Mouse (Mus musculus) liver, adult 2 months (tissue): ENCODE measurements around the gene Cdk1. TPM values are rescaled to one million over a fixed set of nuclear protein-coding genes. Genes with fewer than 3 reads are reported as not detected.
A peak's percentile ranks its signal among the peaks of the same experiment; 100 is the strongest.

Experiments
- DNase-seq: peaks from one replicate; pipeline ENCODE4 v3.0.0-alpha.2; 2011; ENCODE audit warnings: low read depth, low spot score; ENCODE audit errors: extremely low read depth
- H3K27ac ChIP-seq: fragments of 200-500 bp; replicated peaks from 2 replicates; pipeline ENCODE4 v1.5.1; 2012; ENCODE audit warnings: low read depth, mild to moderate bottlenecking, control low read depth, inconsistent platforms, low read length; ENCODE audit not compliant: insufficient read depth
- H3K27me3 ChIP-seq: fragments of 200-500 bp; 2 replicates; pipeline ENCODE4 v1.6.1; 2012; ENCODE audit warnings: mild to moderate bottlenecking, moderate library complexity, low read length, inconsistent platforms; ENCODE audit not compliant: control insufficient read depth, insufficient read depth
- H3K36me3 ChIP-seq: fragments of 200-500 bp; 2 replicates; pipeline ENCODE4 v1.6.1; 2012; ENCODE audit warnings: low read length, inconsistent platforms; ENCODE audit not compliant: control insufficient read depth, insufficient read depth
- H3K4me1 ChIP-seq: fragments of 200-500 bp; 2 replicates; pipeline ENCODE4 v1.6.1; 2011; ENCODE audit warnings: low read length; ENCODE audit not compliant: control insufficient read depth, insufficient read depth
- H3K4me3 ChIP-seq: fragments of 200-500 bp; 2 replicates; pipeline ENCODE4 v1.5.1; 2011; ENCODE audit warnings: low read depth, mild to moderate bottlenecking, control low read depth, low read length, moderate library complexity; ENCODE audit not compliant: insufficient read depth
- H3K79me2 ChIP-seq: fragments of 200-500 bp; 2 replicates; pipeline ENCODE4 v1.6.1; 2012; ENCODE audit warnings: inconsistent platforms, mild to moderate bottlenecking, low read length, moderate library complexity; ENCODE audit not compliant: control insufficient read depth, insufficient read depth
- H3K9ac ChIP-seq: fragments of 200-500 bp; 2 replicates; pipeline ENCODE4 v1.6.1; 2012; ENCODE audit warnings: low read depth, mild to moderate bottlenecking, control low read depth, inconsistent platforms, low read length
- CTCF ChIP-seq: fragments of 200-500 bp; IDR thresholded peaks from 2 replicates; pipeline ENCODE4 v1.5.1; 2011; ENCODE audit warnings: low read depth, low read length, control low read depth
- POLR2A ChIP-seq: fragments of 200-500 bp; IDR thresholded peaks from 2 replicates; pipeline ENCODE4 v1.6.1; 2011; ENCODE audit warnings: low read length, control low read depth; ENCODE audit not compliant: insufficient read depth; ENCODE audit errors: extremely low read depth
- WGBS: fragments of 180-500 bp; shearing (Covaris S2); methylation state at CpG from one replicate; pipeline ENCODE4 v1.1.7; 2018; 5-methylcytosine and 5-hydroxymethylcytosine counted together
- polyA plus RNA-seq: library from polyadenylated mRNA; depleted of rRNA; stranded (reverse); fragments of >200 nt; gene quantifications from 2 replicates; pipeline ENCODE4 v1.2.3, GENCODE M21; 2012; rRNA removed
- total RNA-seq: library from RNA; depleted of rRNA; stranded (reverse); fragments of >200 nt; gene quantifications from 2 replicates; pipeline ENCODE4 v1.2.3, GENCODE M21; 2014; rRNA removed

Gene Cdk1
- total and polyA plus RNA-seq, 2 experiments, result 1.8 to 4.9 TPM

GRCm38 (mm10) chr10:69299985-69300384 is 52.8 kb downstream of the Cdk1 start:
- TF ChIP-seq POLR2A (no peak), CTCF (no peak)
- no peaks in the 10 kb centered on the region for H3K79me2 ChIP-seq
- no peak overlapping the region for H3K27ac ChIP-seq
- WGBS, result 28% methylated on average over 7 of the region's 7 CpGs
- no peaks in the 10 kb centered on the region for H3K36me3 ChIP-seq
- no peaks in the 10 kb centered on the region for H3K27me3 ChIP-seq
- no peak overlapping the region for H3K9ac ChIP-seq
- H3K4me1 ChIP-seq, result peaks cover 4% of the 10 kb centered on the region; the same call in 1 of the 2 replicates
- no peak overlapping the region for H3K4me3 ChIP-seq
- DNase-seq, result peak; percentile 94

GRCm38 (mm10) chr10:69295919-69296318 is 56.8 kb downstream of the Cdk1 start:
- no peak for DNase-seq
- 92% methylated on average over 9 of the region's 9 CpGs for WGBS

DNA sequence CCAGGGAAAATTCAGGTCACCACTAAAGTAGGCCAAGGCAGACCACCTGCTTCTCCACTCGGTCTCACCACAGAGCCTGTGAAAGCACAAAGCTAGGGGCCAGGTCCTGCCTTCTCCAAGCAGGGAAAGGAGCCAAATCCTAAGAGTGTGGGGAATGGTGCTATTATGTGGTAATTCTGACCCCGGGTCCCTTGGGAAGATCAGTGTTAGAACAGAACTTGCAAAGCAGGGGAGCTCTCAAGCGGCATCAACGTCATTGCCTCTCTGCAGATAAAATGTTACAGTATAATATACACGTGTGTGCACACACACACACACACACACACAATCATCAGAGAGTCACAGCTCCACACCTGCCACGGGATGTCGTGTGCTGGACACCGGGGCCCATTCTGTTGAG is 62.0 kb downstream of the Cdk1 start:
- DNase-seq, result no peak
- Histone ChIP-seq H3K27ac (no peak overlapping the region), H3K4me3 (no peak overlapping the region), H3K9ac (no peak overlapping the region), H3K36me3 (peaks cover 13% of the 10 kb centered on the region), H3K4me1 (peaks cover 14% of the 10 kb centered on the region), H3K79me2 (no peaks in the 10 kb centered on the region), H3K27me3 (no peaks in the 10 kb centered on the region)
- TF ChIP-seq POLR2A (no peak), CTCF (no peak)
- WGBS, result 93% methylated on average over 8 of the region's 8 CpGs

More at GRCm38 (mm10) chr10:69295919-69296318, 56.8 kb downstream of the Cdk1 start:
- no peaks in the 10 kb centered on the region for H3K36me3 ChIP-seq
- TF ChIP-seq CTCF, result no peak
- no peak for TF ChIP-seq POLR2A
- H3K27ac ChIP-seq, result no peak overlapping the region
- peaks cover 4% of the 10 kb centered on the region; the same call in 1 of the 2 replicates for H3K4me1 ChIP-seq
- no peaks in the 10 kb centered on the region for H3K27me3 ChIP-seq
- no peak overlapping the region for H3K9ac ChIP-seq
- H3K4me3 ChIP-seq, result no peak overlapping the region
- H3K79me2 ChIP-seq, result no peaks in the 10 kb centered on the region

DNA sequence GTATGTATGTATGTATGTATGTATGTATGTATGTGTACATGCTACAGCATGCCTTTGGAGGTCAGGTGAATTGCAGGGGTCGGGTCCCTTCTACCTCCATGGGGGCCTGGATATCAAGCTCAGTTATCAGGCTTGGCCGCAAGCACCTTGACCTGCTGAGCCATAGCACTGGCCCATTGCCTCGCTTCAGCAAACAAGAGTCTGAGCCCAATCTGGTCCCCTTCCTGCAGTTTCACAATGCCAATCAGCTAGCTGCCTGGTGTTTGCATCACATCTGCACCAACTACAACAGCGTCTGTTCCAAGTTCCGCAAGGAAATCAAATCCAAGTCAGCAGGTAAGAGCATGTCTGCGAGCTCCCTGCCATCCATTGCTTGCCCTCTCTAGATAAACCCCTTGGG is 64.0 kb downstream of the Cdk1 start:
- peaks cover 14% of the 10 kb centered on the region for H3K4me1 ChIP-seq
- H3K36me3 ChIP-seq, result peaks cover 28% of the 10 kb centered on the region
- H3K27me3 ChIP-seq, result no peaks in the 10 kb centered on the region
- no peak overlapping the region for H3K4me3 ChIP-seq
- DNase-seq, result peak; percentile 99
- H3K9ac ChIP-seq, result no peak overlapping the region
- WGBS, result 18% methylated on average over 6 of the region's 6 CpGs
- no peaks in the 10 kb centered on the region for H3K79me2 ChIP-seq
- TF ChIP-seq POLR2A (no peak), CTCF (no peak)
- H3K27ac ChIP-seq, result peak overlapping the region; percentile 73

GRCm38 (mm10) chr10:69288086-69288485 is 64.7 kb downstream of the Cdk1 start:
- H3K27ac ChIP-seq, result peak overlapping the region; percentile 73

DNA sequence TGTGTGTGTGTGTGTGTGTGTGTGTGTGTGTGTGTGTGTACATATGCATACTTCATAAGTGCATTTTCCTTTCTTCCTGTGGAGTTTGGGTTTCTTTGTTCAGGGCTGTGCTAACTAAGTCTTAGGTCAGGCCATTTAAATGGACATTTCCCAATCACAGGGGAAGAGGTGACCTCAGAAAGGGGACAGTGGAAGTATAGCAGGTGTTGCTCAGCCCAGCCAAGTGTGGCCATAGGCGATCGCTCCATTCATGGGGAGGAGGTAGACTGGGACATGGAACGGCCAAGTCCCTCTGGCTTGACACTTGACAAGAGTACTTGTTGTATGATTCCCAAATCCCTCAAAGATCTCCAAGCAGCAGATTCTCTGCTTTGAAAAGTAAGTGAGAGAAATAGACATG is 65.8 kb downstream of the Cdk1 start:
- H3K36me3 ChIP-seq, result peaks cover 43% of the 10 kb centered on the region
- H3K27ac ChIP-seq, result peak overlapping the region; percentile 70
- DNase-seq, result peak; percentile 85
- no peak for TF ChIP-seq POLR2A
- TF ChIP-seq CTCF, result no peak
- no peaks in the 10 kb centered on the region for H3K27me3 ChIP-seq
- H3K4me1 ChIP-seq, result peaks cover 14% of the 10 kb centered on the region
- H3K9ac ChIP-seq, result no peak overlapping the region
- no peak overlapping the region for H3K4me3 ChIP-seq
- WGBS, result 26% methylated on average over 3 of the region's 3 CpGs
- H3K79me2 ChIP-seq, result no peaks in the 10 kb centered on the region

More at GRCm38 (mm10) chr10:69288086-69288485, 64.7 kb downstream of the Cdk1 start:
- 20% methylated on average over 4 of the region's 4 CpGs for WGBS
- Histone ChIP-seq H3K79me2 (no peaks in the 10 kb centered on the region), H3K4me3 (no peak overlapping the region), H3K36me3 (peaks cover 33% of the 10 kb centered on the region), H3K9ac (no peak overlapping the region), H3K4me1 (peaks cover 14% of the 10 kb centered on the region), H3K27me3 (no peaks in the 10 kb centered on the region)
- TF ChIP-seq POLR2A, result no peak
- TF ChIP-seq CTCF, result no peak
- DNase-seq, result peak; percentile 98

Other genes with a start within 250 kb of the Cdk1 start
- 45.2 and 47.9 TPM in 2 replicates for gene Rhobtb1, start 201.5 kb downstream of the Cdk1 start, total RNA-seq
- 14.3 and 17.4 TPM in 2 replicates for gene Rhobtb1, start 201.5 kb downstream of the Cdk1 start, polyA plus RNA-seq
- gene A930033H14Rik, start 139.8 kb downstream of the Cdk1 start, total RNA-seq, result 4.6 and 5.9 TPM in 2 replicates
- 0.26 and 0.50 TPM in 2 replicates for gene A930033H14Rik, start 139.8 kb downstream of the Cdk1 start, polyA plus RNA-seq
- 31.0 and 37.5 TPM in 2 replicates for gene Ank3, start 45.8 kb upstream of the Cdk1 start, total RNA-seq
- 2.9 and 3.1 TPM in 2 replicates for gene Ank3, start 45.8 kb upstream of the Cdk1 start, polyA plus RNA-seq